Mouse (Mus musculus) liver, adult 2 months (tissue): Measurements from ENCODE around the gene Mas1. TPM values are rescaled to one million over a fixed set of nuclear protein-coding genes. Genes with fewer than 3 reads are reported as not detected.
"Not testable (repeated sequence)": the region's sequence is repeated elsewhere in the genome, so short reads cannot be mapped to it uniquely, and the experiment has no call there.

ENCODE experiments used
- DNase-seq: peaks from one replicate; pipeline ENCODE4 v3.0.0-alpha.2; 2011; ENCODE audit warnings: low read depth, low spot score; ENCODE audit errors: extremely low read depth
- H3K27ac ChIP-seq: fragments of 200-500 bp; replicated peaks from 2 replicates; pipeline ENCODE4 v1.5.1; 2012; ENCODE audit warnings: low read depth, mild to moderate bottlenecking, control low read depth, inconsistent platforms, low read length; ENCODE audit not compliant: insufficient read depth
- H3K27me3 ChIP-seq: fragments of 200-500 bp; 2 replicates; pipeline ENCODE4 v1.6.1; 2012; ENCODE audit warnings: mild to moderate bottlenecking, moderate library complexity, low read length, inconsistent platforms; ENCODE audit not compliant: control insufficient read depth, insufficient read depth
- H3K36me3 ChIP-seq: fragments of 200-500 bp; 2 replicates; pipeline ENCODE4 v1.6.1; 2012; ENCODE audit warnings: low read length, inconsistent platforms; ENCODE audit not compliant: control insufficient read depth, insufficient read depth
- H3K4me1 ChIP-seq: fragments of 200-500 bp; 2 replicates; pipeline ENCODE4 v1.6.1; 2011; ENCODE audit warnings: low read length; ENCODE audit not compliant: control insufficient read depth, insufficient read depth
- H3K4me3 ChIP-seq: fragments of 200-500 bp; 2 replicates; pipeline ENCODE4 v1.5.1; 2011; ENCODE audit warnings: low read depth, mild to moderate bottlenecking, control low read depth, low read length, moderate library complexity; ENCODE audit not compliant: insufficient read depth
- H3K79me2 ChIP-seq: fragments of 200-500 bp; 2 replicates; pipeline ENCODE4 v1.6.1; 2012; ENCODE audit warnings: inconsistent platforms, mild to moderate bottlenecking, low read length, moderate library complexity; ENCODE audit not compliant: control insufficient read depth, insufficient read depth
- H3K9ac ChIP-seq: fragments of 200-500 bp; 2 replicates; pipeline ENCODE4 v1.6.1; 2012; ENCODE audit warnings: low read depth, mild to moderate bottlenecking, control low read depth, inconsistent platforms, low read length
- CTCF ChIP-seq: fragments of 200-500 bp; IDR thresholded peaks from 2 replicates; pipeline ENCODE4 v1.5.1; 2011; ENCODE audit warnings: low read depth, low read length, control low read depth
- POLR2A ChIP-seq: fragments of 200-500 bp; IDR thresholded peaks from 2 replicates; pipeline ENCODE4 v1.6.1; 2011; ENCODE audit warnings: low read length, control low read depth; ENCODE audit not compliant: insufficient read depth; ENCODE audit errors: extremely low read depth
- WGBS: fragments of 180-500 bp; shearing (Covaris S2); methylation state at CpG from one replicate; pipeline ENCODE4 v1.1.7; 2018; 5-methylcytosine and 5-hydroxymethylcytosine counted together
- polyA plus RNA-seq: library from polyadenylated mRNA; depleted of rRNA; stranded (reverse); fragments of >200 nt; gene quantifications from 2 replicates; pipeline ENCODE4 v1.2.3, GENCODE M21; 2012
- total RNA-seq: library from RNA; depleted of rRNA; stranded (reverse); fragments of >200 nt; gene quantifications from 2 replicates; pipeline ENCODE4 v1.2.3, GENCODE M21; 2014

Mas1 gene
- total and polyA plus RNA-seq, 2 experiments = 0.18 to 0.35 TPM

DNA sequence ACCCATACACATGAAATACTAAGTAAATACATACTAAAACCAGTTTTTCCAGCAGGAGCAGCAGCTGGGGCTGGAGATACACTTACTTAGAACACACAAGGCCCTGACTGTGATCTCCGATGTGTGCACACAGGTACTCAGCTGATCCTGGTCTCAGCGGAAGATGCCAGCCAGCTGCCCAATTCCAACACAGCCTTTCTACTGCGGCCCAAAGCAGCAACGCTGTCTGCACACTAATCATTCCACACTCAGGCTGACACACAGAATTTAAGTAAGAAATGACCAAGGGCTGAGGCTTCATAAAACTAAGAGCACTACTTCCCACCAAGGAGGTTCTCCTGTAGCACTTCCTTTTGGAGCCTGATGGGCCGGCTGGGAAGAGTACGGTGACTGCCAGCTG lies 34.3 kb upstream of the Mas1 start:
- WGBS = 98% methylated on average over 6 of the region's 6 CpGs
- H3K27me3 ChIP-seq = no peaks in the 10 kb centered on the region
- H3K4me3 ChIP-seq = no peak overlapping the region
- no peaks in the 10 kb centered on the region for H3K4me1 ChIP-seq
- H3K79me2 ChIP-seq = no peaks in the 10 kb centered on the region
- no peak for TF ChIP-seq CTCF
- no peak for TF ChIP-seq POLR2A
- H3K9ac ChIP-seq = no peak overlapping the region
- no peak for DNase-seq
- peaks cover 8% of the 10 kb centered on the region for H3K36me3 ChIP-seq
- H3K27ac ChIP-seq = no peak overlapping the region

DNA sequence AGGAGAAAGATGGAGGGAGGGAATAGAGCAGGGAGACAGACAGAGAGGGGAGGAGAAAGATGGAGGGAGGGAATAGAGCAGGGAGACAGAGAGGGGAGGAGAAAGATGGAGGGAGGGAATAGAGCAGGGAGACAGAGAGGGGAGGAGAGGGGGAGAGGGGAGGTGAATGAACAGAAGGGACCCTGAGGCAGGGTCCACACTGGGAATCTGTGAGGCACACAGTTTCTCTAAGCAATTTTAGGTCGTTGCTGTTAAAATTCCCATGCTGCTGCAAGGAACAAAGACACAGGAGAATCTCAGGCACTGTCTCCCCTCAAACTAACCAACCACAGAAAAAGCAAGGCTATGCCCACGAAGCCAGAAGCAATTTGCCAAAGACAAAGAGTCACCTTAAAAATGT lies 30.7 kb upstream of the Mas1 start:
- not testable (repeated sequence) for H3K9ac ChIP-seq, H3K36me3 ChIP-seq, H3K4me1 ChIP-seq, H3K4me3 ChIP-seq, DNase-seq, H3K27me3 ChIP-seq, H3K27ac ChIP-seq, H3K79me2 ChIP-seq
- 66% methylated on average over 2 of the region's 2 CpGs for WGBS

DNA sequence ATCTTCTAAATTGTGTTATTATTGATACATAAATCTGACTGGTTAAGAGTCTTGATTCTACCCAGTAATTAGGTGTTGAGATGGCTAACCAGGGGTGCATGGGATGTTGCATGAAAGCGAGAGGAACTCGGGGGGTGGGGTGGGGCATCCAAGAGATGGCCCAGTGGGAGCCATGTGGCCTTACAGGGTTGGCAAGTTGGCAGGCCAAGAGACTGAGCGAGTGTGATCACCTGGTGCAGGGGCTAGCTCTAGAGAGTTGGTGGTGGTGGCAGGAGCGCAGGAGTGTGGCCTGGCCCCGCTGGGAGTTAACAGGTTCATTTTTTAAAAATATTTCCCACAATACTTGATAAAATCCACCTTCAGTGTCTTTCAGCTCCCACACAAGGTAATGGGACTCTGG lies 29.7 kb upstream of the Mas1 start:
- 96% methylated on average over 5 of the region's 5 CpGs for WGBS
- Histone ChIP-seq H3K4me1 (no peaks in the 10 kb centered on the region), H3K27ac (no peak overlapping the region), H3K36me3 (peaks cover 6% of the 10 kb centered on the region; the same call in 1 of the 2 replicates), H3K4me3 (no peak overlapping the region), H3K79me2 (no peaks in the 10 kb centered on the region), H3K27me3 (no peaks in the 10 kb centered on the region), H3K9ac (no peak overlapping the region)
- TF ChIP-seq CTCF = no peak
- no peak for TF ChIP-seq POLR2A
- DNase-seq = no peak

DNA sequence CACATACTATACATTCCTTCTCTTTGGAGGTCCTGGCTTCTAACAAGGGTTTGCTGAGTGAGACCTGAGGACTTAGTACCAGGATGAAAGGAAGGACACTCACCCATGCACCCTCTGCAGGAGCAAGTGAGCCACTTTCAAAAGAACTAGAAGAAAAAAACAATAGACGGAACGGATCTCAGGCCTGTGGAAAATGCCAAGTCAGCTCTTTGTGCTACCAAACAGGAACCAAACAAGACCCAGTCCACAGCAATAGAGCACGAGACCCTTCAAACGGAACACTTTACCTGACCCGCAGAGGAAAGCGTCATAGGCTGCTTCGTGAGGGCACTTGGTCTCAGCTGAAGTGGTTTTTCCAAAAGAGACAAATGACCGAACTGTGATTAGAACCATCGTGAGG lies 24.1 kb upstream of the Mas1 start:
- no peaks in the 10 kb centered on the region for H3K27me3 ChIP-seq
- no peak for DNase-seq
- no peak overlapping the region for H3K27ac ChIP-seq
- H3K36me3 ChIP-seq = peaks cover 6% of the 10 kb centered on the region; the same call in 1 of the 2 replicates
- H3K79me2 ChIP-seq = no peaks in the 10 kb centered on the region
- TF ChIP-seq CTCF (no peak), POLR2A (no peak)
- H3K4me1 ChIP-seq = no peaks in the 10 kb centered on the region
- WGBS = 81% methylated on average over 9 of the region's 9 CpGs
- H3K4me3 ChIP-seq = no peak overlapping the region
- no peak overlapping the region for H3K9ac ChIP-seq

DNA sequence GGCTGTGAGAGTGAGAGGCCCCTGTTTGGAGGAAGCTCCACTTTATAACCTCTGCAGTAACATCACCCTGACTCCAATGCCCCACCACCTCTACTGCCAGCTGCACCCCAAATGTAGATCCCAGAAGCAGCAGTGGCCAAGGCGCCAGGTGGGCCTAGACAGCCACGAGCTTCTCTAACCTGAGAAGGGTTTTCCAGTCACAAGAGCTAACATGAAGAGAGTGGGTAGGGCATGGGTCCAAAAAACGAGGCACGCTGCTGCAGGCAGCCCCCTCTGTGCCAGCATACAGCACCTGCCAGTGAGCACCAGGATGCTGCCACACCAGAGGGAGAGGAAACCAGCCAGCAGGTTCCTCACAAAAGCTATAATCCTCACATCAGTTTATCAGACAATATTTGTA lies 23.1 kb upstream of the Mas1 start:
- no peaks in the 10 kb centered on the region for H3K4me1 ChIP-seq
- no peak for DNase-seq
- no peaks in the 10 kb centered on the region for H3K79me2 ChIP-seq
- 86% methylated on average over 4 of the region's 4 CpGs for WGBS
- peaks cover 5% of the 10 kb centered on the region; the same call in 1 of the 2 replicates for H3K36me3 ChIP-seq
- no peak overlapping the region for H3K27ac ChIP-seq
- no peaks in the 10 kb centered on the region for H3K27me3 ChIP-seq
- no peak overlapping the region for H3K9ac ChIP-seq
- TF ChIP-seq CTCF (no peak), POLR2A (no peak)
- no peak overlapping the region for H3K4me3 ChIP-seq

DNA sequence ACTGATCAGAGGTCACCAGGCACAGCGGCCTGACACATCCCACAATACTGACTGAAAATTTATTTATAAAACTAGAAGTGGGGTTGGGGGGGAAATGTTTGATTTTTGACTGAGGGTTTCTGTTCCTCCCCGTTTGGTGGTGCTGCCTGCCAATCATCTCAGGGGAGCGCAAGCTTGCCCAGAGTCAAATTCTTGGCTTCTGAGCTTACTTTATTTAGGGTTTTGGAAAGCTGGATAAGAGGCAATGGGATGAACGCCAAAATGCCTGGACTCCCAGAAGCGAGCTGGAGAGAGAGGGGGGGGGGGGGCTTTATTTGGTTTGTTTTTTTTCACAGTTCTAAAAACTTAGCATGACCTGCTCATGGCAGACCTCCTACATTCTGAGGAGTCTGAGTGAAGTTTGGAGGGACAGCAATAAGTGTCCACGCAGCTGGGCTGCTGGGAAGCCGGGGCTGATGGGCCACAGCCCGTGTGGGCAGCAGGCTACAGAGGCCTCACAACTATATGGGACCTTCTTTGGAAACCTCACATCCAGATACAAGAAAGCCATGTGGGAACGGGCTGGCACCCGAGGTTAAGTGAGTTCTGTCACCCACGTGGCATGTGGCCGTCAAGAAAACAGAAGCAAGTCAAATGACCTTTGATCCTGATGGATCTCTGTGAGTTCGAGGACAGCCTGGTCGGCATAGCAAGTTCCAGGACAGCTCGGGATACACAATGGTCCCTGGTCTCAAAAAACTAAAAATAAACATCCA lies 19.3 kb upstream of the Mas1 start:
- Histone ChIP-seq H3K9ac (no peak overlapping the region), H3K79me2 (no peaks in the 10 kb centered on the region), H3K36me3 (no peaks in the 10 kb centered on the region; the same call in 1 of the 2 replicates), H3K27ac (no peak overlapping the region), H3K4me1 (no peaks in the 10 kb centered on the region), H3K4me3 (no peak overlapping the region), H3K27me3 (no peaks in the 10 kb centered on the region)
- 70% methylated on average over 15 of the region's 15 CpGs for WGBS
- TF ChIP-seq POLR2A (no peak), CTCF (no peak)
- no peak for DNase-seq
